Mouse (Mus musculus) kidney, adult 2 months (tissue): Measurements from ENCODE around the gene Capns2.

Source experiments
- CTCF ChIP-seq: fragments of 200-500 bp; conservative IDR thresholded peaks from 2 replicates; pipeline ENCODE4 v1.5.1; 2011; ENCODE audit warnings: low read depth, mild to moderate bottlenecking, control low read depth, low read length, moderate library complexity, mixed read lengths; ENCODE audit not compliant: insufficient read depth, insufficient read length
- POLR2A ChIP-seq: fragments of 200-500 bp; IDR thresholded peaks from one replicate; pipeline ENCODE4 v1.6.1; 2011; ENCODE audit warnings: low read depth, low read length, control low read depth

DNA sequence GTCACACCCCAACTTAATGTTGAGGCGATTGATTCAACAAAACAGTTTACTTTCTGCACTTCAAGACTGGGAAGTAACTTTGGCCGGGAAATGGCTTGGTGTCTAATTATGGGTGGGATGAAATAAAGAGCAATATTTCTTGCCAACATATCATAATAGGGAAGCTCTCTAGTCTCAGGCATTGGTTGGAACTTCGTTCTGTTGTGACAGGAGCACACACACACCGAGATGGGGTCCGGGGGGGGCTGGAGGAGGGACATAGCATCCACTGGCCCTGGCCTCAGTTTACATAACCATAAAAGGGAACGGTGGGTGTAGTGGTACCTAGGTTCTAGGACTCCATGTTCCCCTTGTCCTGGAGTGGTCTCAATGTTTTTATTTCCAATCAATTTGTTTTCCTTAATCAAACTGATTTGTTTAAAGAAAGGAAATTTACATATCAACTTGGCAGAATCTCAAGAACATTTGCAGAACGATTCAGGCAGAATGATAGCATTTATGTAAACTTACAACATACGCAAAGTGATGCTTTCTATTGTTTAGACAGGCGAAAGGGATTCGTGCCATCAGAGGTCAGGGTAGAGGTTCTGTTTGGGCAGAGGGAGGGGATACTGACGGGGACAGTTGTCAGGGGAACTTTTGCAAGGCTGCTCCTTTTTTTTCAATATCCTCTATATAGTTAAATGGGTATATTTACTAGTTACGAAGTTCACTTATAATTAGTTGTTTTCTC lies 49.6 kb downstream of the Capns2 start:
- TF ChIP-seq CTCF, result no peak
- no peak for TF ChIP-seq POLR2A
